Mouse (Mus musculus) heart, embryonic 12.5 days (tissue): ENCODE results near the gene Cpeb1. TPM values are rescaled to one million over a fixed set of nuclear protein-coding genes. Genes with fewer than 3 reads are reported as not detected.

Experiments
- ATAC-seq: fragments of 200-750 bp; cut with Nextera tagmentation; 2 replicates; pipeline ENCODE4 v1.8.0; 2017; ENCODE audit warnings: moderate TSS enrichment, moderate library complexity; ENCODE audit not compliant: insufficient number of reproducible peaks, low FRiP score
- H3K27ac ChIP-seq: fragments of 300-500 bp; sonication (generic); 2 replicates; pipeline ENCODE4 v1.5.1; 2016; ENCODE audit warnings: mild to moderate bottlenecking, moderate library complexity; ENCODE audit not compliant: poor library complexity, severe bottlenecking
- H3K27me3 ChIP-seq: fragments of 300-500 bp; sonication (generic); replicated peaks from 2 replicates; pipeline ENCODE4 v1.6.1; 2016; ENCODE audit warnings: mild to moderate bottlenecking, moderate library complexity
- H3K36me3 ChIP-seq: fragments of 300-500 bp; sonication (generic); 2 replicates; pipeline ENCODE4 v1.6.1; 2016; ENCODE audit warnings: mild to moderate bottlenecking, moderate library complexity
- H3K4me1 ChIP-seq: fragments of 300-500 bp; sonication (generic); replicated peaks from 2 replicates; pipeline ENCODE4 v1.6.1; 2016; ENCODE audit warnings: mild to moderate bottlenecking
- H3K4me2 ChIP-seq: fragments of 300-500 bp; sonication (generic); 2 replicates; pipeline ENCODE4 v1.6.1; 2016; ENCODE audit warnings: mild to moderate bottlenecking, moderate library complexity
- H3K4me3 ChIP-seq: fragments of 300-500 bp; sonication (generic); 2 replicates; pipeline ENCODE4 v1.5.1; 2016; ENCODE audit warnings: mild to moderate bottlenecking
- H3K9ac ChIP-seq: fragments of 300-500 bp; sonication (generic); 2 replicates; pipeline ENCODE4 v1.6.1; 2016; ENCODE audit warnings: mild to moderate bottlenecking, moderate library complexity
- H3K9me3 ChIP-seq: fragments of 300-500 bp; sonication (generic); replicated peaks from 2 replicates; pipeline ENCODE4 v1.6.1; 2016; ENCODE audit warnings: mild to moderate bottlenecking, moderate library complexity
- WGBS: fragments of 180-500 bp; shearing (Covaris S2); methylation state at CpG from one replicate; pipeline ENCODE4 v1.1.7; 2016; 5-methylcytosine and 5-hydroxymethylcytosine counted together
- polyA plus RNA-seq: library from polyadenylated mRNA; unstranded; fragments of >200 nt; fragmentation: Nextera tagmentation; extraction: Ambion mirVana; gene quantifications from 2 replicates; pipeline ENCODE4 v1.2.1, GENCODE M21; 2016

Cpeb1 gene
- polyA plus RNA-seq, 1 experiment from 2014 or later, result 3.2 TPM

DNA sequence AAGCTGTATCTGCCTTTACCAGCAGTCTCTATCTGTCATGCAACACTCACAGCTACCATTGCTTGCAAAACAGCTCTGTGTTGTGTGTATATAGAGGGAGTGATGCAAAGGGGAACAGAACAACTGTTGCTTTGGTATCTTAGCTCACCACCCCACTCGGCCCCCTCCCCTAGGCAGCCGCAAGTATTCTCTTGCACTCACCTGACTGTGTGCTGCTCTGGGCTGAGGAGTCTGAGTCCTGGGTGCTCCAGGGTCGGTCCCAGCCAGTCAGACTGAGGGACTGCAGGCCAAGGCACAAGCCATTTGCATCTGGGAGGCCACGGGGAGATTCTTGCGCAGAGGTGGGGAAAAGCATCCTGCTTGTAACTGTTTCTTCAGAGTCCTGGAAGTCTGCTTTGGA, 83.5 kb downstream of the Cpeb1 start:
- Histone ChIP-seq H3K4me1 (0 out of 2 replicates have a peak, but pooled peaks cover 10% of the 10 kb centered on the region), H3K27me3 (peaks cover 12% of the 10 kb centered on the region), H3K9me3 (no peaks in the 10 kb centered on the region), H3K36me3 (no peaks in the 10 kb centered on the region), H3K4me2 (peak overlapping the region; percentile 63; the same call in 1 of the 2 replicates), H3K27ac (no peak overlapping the region), H3K9ac (no peak overlapping the region), H3K4me3 (no peak overlapping the region)
- ATAC-seq, result no peak
- 17% methylated on average over 5 of the region's 5 CpGs for whole genome bisulfite sequencing

DNA sequence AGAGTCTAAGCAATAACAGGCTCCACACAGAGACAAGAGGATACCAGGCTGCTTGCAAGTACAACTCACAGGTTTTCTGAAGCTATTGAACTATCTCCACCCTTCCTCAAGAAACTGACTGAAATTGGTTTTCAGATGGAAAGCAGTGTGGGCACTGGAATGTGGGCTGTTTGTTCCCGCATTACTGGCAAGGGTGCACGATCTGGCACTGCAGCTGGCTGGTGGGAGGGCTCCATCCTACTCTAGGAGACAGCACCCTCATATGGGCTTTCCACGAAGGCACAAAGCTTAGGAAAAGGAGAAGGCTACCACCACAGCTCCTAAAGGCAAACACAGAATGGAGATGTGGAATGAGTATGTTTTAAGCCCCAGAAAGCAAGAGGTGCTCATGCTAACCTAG, 85.5 kb downstream of the Cpeb1 start:
- Histone ChIP-seq H3K9ac (no peak overlapping the region), H3K27me3 (peaks cover 12% of the 10 kb centered on the region), H3K9me3 (no peaks in the 10 kb centered on the region), H3K4me1 (0 out of 2 replicates have a peak, but pooled peaks cover 10% of the 10 kb centered on the region), H3K36me3 (no peaks in the 10 kb centered on the region), H3K27ac (no peak overlapping the region), H3K4me3 (no peak overlapping the region), H3K4me2 (no peak overlapping the region)
- 62% methylated on average over 3 of the region's 3 CpGs for WGBS
- no peak for ATAC-seq

DNA sequence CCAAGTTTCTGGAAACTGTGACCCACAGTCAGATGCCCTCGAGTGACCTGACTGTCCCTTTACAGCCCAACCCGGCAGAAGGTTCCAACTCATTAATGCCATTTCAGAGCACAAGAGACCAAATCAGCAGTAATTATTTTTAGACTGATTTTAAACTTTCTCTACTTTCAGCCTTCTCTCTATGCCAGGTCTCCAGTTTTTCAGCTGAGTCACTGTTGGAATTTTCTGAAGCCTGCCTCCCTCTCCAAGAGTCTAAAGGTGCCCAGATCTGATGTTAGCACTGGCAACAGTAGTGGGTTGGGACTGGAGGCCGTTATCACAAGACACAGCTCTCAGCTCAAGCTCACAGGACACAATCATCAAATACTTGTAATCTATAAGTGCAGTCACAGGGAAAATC, 87.3 kb downstream of the Cpeb1 start:
- H3K9me3 ChIP-seq, result no peaks in the 10 kb centered on the region
- H3K27me3 ChIP-seq, result peaks cover 12% of the 10 kb centered on the region
- H3K9ac ChIP-seq, result no peak overlapping the region
- no peak for ATAC-seq
- no peak overlapping the region for H3K27ac ChIP-seq
- 0 out of 2 replicates have a peak, but pooled peaks cover 9% of the 10 kb centered on the region for H3K4me1 ChIP-seq
- no peaks in the 10 kb centered on the region for H3K36me3 ChIP-seq
- WGBS, result 58% methylated on average over 3 of the region's 3 CpGs
- H3K4me2 ChIP-seq, result no peak overlapping the region
- H3K4me3 ChIP-seq, result no peak overlapping the region

DNA sequence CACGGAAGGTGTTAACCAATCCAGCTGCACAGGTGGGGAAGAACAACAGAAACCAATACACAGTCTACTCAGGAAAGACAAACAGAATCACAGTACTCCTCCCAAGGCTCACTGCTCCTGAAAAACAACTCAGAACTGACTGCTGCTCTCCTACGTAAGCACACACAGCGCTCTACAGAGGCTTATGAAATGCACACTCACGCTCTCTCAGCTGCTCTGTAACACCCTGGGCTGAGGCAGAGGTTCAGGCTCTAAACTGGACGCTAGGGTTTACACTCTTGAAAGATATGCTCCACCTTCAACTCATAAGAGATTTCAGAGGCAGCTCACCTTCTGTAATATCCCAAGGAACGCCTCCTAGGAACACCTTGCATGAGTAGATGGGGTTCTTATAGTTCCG, 98.3 kb downstream of the Cpeb1 start:
- Histone ChIP-seq H3K27me3 (peaks cover 3% of the 10 kb centered on the region; the same call in 1 of the 2 replicates), H3K4me2 (no peak overlapping the region), H3K4me3 (no peak overlapping the region), H3K36me3 (no peaks in the 10 kb centered on the region), H3K27ac (no peak overlapping the region), H3K9me3 (no peaks in the 10 kb centered on the region), H3K4me1 (no peaks in the 10 kb centered on the region), H3K9ac (no peak overlapping the region)
- 73% methylated on average over 7 of the region's 7 CpGs for WGBS
- ATAC-seq, result no peak

DNA sequence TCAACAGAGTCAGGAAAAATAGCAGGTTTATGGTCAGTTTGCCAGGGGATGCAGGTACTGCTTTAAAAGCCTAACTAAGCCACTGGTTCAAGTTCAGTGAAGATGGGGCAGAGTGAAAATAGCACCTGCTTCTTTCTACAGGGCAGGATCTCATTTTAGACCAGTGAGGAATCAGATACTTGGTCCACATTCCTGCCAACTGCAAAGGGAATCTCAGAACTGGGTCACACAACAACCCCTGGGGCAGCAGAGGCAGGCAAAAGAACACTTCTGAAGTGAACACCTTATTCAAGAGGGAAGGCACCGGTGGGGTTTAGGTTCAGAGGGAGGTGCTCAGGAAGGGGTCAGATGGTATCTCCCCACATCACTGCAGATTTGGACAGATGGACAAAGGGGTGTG, 98.9 kb downstream of the Cpeb1 start:
- ATAC-seq, result no peak
- Histone ChIP-seq H3K27me3 (peaks cover 3% of the 10 kb centered on the region; the same call in 1 of the 2 replicates), H3K4me1 (no peaks in the 10 kb centered on the region), H3K36me3 (no peaks in the 10 kb centered on the region), H3K27ac (no peak overlapping the region), H3K9me3 (no peaks in the 10 kb centered on the region), H3K4me3 (no peak overlapping the region), H3K4me2 (no peak overlapping the region), H3K9ac (no peak overlapping the region)
- 74% methylated on average over 1 of the region's 1 CpGs for WGBS

DNA sequence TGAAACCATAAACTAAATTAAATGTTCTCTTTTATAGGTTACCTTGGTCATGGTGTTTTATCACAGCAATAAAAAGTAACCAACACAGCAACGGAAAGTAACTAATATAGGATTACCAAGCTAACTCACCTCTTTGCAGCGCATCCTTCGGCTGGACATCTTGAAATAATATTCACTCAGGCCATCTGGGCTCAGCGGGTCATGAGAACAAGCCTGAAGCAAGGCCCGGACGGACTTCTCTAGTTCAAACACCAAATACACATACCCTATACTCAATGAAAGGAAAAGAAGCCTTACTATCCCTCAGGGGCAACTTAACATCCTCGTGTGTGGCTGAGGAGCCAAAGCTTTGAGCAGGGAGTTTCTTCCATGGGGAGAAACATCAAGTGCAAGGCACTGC, 99.5 kb downstream of the Cpeb1 start:
- Histone ChIP-seq H3K4me1 (no peaks in the 10 kb centered on the region), H3K9me3 (no peaks in the 10 kb centered on the region), H3K9ac (no peak overlapping the region), H3K27ac (no peak overlapping the region), H3K36me3 (no peaks in the 10 kb centered on the region), H3K4me3 (no peak overlapping the region), H3K4me2 (no peak overlapping the region), H3K27me3 (0 out of 2 replicates have a peak, but pooled peaks cover 3% of the 10 kb centered on the region)
- no peak for ATAC-seq
- 75% methylated on average over 7 of the region's 7 CpGs for WGBS

DNA sequence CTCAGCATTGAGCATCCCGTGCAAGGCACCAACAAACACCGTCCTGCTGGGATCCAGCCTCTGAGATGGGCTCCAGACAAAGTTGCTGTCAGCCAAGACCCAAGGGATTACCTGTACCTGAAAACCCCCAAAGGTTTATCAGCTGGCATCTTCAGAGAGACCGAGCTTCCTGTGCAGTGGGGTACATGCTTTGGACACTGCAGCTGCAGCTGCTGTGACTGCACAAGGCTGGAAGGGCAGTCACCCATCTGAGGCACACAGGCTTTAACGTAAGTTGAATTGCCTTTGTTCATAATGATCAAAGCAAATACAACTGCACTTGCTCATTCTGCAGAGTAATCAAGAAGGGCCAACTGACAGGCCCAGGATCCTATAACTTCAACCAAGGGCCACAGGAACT, 103.4 kb downstream of the Cpeb1 start:
- Histone ChIP-seq H3K9ac (no peak overlapping the region), H3K9me3 (no peaks in the 10 kb centered on the region), H3K4me3 (no peak overlapping the region), H3K27me3 (peaks cover 15% of the 10 kb centered on the region), H3K4me1 (no peaks in the 10 kb centered on the region), H3K36me3 (no peaks in the 10 kb centered on the region), H3K27ac (no peak overlapping the region), H3K4me2 (no peak overlapping the region)
- WGBS, result 83% methylated on average over 4 of the region's 4 CpGs
- ATAC-seq, result no peak

DNA sequence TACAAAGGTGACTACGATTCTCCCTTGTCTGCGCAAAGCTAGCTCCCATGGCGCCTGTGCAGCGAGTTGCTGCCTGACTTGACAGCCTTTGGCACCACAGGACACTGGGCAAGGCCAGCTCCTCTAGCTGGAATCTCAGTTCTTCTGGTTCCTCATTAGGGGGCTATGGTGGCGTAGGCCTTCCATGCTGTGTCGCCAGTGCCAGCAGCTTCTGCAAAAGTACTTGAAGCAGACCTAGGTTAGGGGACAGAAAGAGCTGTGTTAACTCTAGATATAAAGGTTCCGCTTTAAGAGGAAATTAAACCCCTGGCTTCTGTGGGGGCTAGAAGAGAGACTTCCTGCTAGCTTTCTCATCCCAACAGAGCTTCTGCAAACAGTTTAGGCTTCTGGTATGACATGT, 107.1 kb downstream of the Cpeb1 start:
- no peak for ATAC-seq
- 68% methylated on average over 7 of the region's 7 CpGs for WGBS
- Histone ChIP-seq H3K9ac (no peak overlapping the region), H3K9me3 (no peaks in the 10 kb centered on the region), H3K4me3 (no peak overlapping the region), H3K27me3 (peaks cover 18% of the 10 kb centered on the region), H3K36me3 (peaks cover 8% of the 10 kb centered on the region), H3K27ac (no peak overlapping the region), H3K4me2 (no peak overlapping the region), H3K4me1 (peaks cover 9% of the 10 kb centered on the region)

DNA sequence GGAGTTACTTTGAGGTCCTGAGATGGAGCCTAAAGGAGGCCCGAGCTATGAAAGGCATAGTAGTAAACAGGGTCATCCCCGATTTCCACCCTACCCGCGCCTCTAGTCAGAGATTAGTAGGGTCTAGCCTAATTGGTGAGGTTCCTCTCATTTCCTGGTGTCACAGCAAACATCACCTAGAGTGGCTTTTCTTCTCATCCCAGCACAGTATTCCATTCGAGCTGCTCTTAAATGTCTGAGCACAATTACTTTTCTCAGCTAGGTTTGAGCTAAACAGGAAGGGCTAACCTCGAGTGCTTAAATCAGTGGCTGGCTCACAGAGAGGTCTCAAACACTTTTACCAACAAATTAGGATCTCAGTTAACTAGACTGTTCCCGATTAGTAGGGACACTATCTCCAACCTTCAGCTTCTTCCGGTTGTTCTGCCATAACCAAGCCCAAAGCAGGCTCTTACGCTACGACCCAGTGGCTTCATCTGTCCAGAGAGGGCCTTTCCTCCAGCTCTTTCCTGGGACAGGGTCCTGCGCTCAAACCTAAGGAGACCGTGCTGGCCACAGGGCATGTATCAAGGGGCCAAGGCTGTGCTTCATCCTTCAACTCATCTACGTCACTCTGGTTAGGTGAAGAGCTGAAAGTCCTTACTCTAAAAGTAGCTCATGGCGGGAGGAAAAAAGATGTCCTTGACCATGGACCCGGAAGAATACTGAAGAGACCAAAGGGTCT, 109.7 kb downstream of the Cpeb1 start:
- H3K9ac ChIP-seq, result peak overlapping the region; percentile 71
- peaks cover 32% of the 10 kb centered on the region for H3K36me3 ChIP-seq
- H3K27me3 ChIP-seq, result peaks cover 18% of the 10 kb centered on the region
- H3K9me3 ChIP-seq, result no peaks in the 10 kb centered on the region
- H3K4me2 ChIP-seq, result peak overlapping the region; percentile 83
- peak; percentile 19 for ATAC-seq
- H3K27ac ChIP-seq, result 0 out of 2 replicates have a peak overlapping the region, but pooled peaks have one; percentile 28
- peak overlapping the region; percentile 98 for H3K4me3 ChIP-seq
- WGBS, result 58% methylated on average over 15 of the region's 15 CpGs
- peaks cover 27% of the 10 kb centered on the region for H3K4me1 ChIP-seq

DNA sequence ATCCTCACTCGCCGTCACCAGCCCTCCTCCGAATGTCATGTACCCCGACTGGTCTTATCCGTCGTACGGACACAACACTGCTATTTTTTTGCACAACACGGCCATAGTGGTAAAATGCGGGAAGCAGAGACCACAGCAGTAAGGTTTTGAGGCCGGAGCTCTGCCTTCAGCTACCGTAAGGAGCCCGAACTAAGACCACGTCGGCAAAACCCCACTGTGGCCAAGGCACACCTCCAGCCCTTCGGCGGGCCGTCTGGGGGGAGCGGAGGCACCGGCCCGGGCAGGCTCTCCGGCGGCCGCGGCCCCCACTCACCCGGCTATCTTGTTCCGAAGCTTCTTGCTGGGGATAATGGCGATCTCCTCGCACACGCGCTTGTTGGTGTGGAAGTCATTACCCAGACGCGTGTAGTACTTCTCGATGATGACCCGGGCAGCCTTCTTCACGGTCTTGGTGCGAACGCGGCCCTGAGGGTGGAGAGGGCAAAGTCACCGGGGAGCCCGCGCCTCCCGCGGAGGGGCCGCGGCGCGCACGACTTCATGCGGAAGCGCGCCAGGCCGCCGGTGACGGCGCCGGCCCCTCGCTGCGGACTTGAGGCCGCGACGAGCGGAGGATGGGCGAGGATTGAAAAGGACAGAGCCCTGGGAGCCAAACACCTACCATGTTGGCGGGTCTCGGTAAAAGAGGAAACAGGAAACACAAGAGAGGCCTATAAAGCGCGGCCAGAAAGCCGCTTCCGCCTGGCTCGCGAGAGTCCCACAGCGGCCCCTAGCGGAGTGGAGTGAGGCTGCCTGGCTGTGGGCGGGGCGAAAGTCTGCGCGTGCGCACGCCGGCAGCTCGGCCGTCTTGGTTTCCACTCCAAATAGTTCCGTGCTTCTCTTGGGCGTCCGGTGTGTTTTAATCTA, 110.5 kb downstream of the Cpeb1 start, which contains the start of gene Rps17:
TSS of gene Rps17 (minus strand) at position 711 of the 903 bp plus-strand sequence.
- Histone ChIP-seq H3K27me3 (peaks cover 18% of the 10 kb centered on the region), H3K36me3 (peaks cover 40% of the 10 kb centered on the region), H3K4me2 (peak within 1 kb of the TSS; percentile 83), H3K9ac (peak within 1 kb of the TSS; percentile 100), H3K4me3 (peak within 1 kb of the TSS; percentile 98), H3K27ac (peak within 1 kb of the TSS; percentile 92), H3K9me3 (no peaks in the 10 kb centered on the region), H3K4me1 (peaks cover 27% of the 10 kb centered on the region)
- WGBS, result under 1% methylated on average over 85 of the region's 85 CpGs
- ATAC-seq, result peak; percentile 87

DNA sequence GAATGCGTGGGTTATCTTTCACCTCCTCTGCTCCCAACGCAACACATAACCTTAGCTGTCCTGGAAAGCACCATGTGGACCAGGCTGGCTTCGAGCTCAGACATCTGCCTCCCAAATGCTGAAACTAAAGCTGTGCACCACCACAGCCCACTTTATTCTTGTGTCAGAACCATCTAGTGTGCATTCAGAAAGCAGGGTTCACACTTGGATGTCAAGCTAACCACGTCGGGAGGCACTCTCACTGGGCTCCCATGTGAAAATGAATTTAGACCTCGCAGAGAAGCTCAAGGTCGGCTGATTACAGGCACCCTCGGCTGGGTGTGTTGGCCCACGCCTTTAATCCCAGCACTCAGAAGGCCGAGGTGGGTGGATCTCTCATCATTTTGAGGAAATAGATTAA, 111.4 kb downstream of the Cpeb1 start:
- Histone ChIP-seq H3K36me3 (peaks cover 50% of the 10 kb centered on the region), H3K27ac (0 out of 2 replicates have a peak overlapping the region, but pooled peaks have one; percentile 92), H3K4me2 (peak overlapping the region; percentile 83), H3K9ac (peak overlapping the region; percentile 100), H3K9me3 (no peaks in the 10 kb centered on the region), H3K4me1 (peaks cover 27% of the 10 kb centered on the region), H3K27me3 (peaks cover 10% of the 10 kb centered on the region), H3K4me3 (peak overlapping the region; percentile 98)
- no peak for ATAC-seq
- WGBS, result 6% methylated on average over 10 of the region's 10 CpGs
